Mouse (Mus musculus) cerebellum, adult 2 months (tissue): ENCODE results near the gene Lypd5.
A peak's percentile ranks its signal among the peaks of the same experiment; 100 is the strongest.

Experiments used
- CTCF ChIP-seq: fragments of 200-500 bp; IDR thresholded peaks from 2 replicates; pipeline ENCODE4 v1.5.1; 2011; ENCODE audit warnings: low read depth, mild to moderate bottlenecking, control low read depth, low read length, moderate library complexity, borderline replicate concordance; ENCODE audit not compliant: insufficient read depth
- POLR2A ChIP-seq: fragments of 200-500 bp; IDR thresholded peaks from 2 replicates; pipeline ENCODE4 v1.6.1; 2011; ENCODE audit warnings: low read length, control low read depth, borderline replicate concordance; ENCODE audit not compliant: insufficient read depth

DNA sequence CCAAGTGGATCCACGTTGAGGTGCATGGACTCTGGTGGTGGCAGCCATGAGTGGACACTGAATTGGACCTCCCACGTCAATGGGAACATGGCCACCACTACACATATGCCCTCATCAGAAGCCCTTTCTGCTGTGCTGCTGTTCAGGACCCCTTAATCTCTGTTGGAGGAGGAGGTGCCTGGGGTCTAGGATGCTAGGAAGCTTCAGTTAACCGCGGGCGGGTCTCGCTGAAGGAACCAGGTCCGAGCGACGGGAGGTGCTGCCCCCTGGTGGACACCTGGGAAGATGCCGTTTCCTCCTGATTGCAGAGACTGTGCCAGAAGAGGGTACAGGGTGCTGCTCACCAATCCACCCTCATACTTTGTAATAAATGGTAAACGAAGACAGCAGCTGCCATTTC lies 35.8 kb downstream of the Lypd5 start:
- peak; percentile 86 for TF ChIP-seq CTCF
- TF ChIP-seq POLR2A: no peak
